Mouse (Mus musculus) embryonic facial prominence, embryonic 14.5 days (tissue): ENCODE results near the gene Lnx2. TPM values are rescaled to one million over a fixed set of nuclear protein-coding genes. Genes with fewer than 3 reads are reported as not detected.
A peak's percentile ranks its signal among the peaks of the same experiment; 100 is the strongest.

Source experiments
- ATAC-seq: fragments of 200-750 bp; cut with Nextera tagmentation; 2 replicates; pipeline ENCODE4 v1.8.0; 2017; ENCODE audit warnings: low read depth, moderate number of reproducible peaks, moderate TSS enrichment
- DNase-seq: peaks from one replicate; pipeline ENCODE4 v3.0.0-alpha.2; 2015; ENCODE audit warnings: low spot score
- H3K27ac ChIP-seq: fragments of 300-500 bp; sonication (generic); replicated peaks from 2 replicates; pipeline ENCODE4 v1.5.1; 2014; ENCODE audit warnings: low read depth, mild to moderate bottlenecking, low read length, moderate library complexity
- H3K27me3 ChIP-seq: fragments of 300-500 bp; sonication (generic); replicated peaks from 2 replicates; pipeline ENCODE4 v1.6.1; 2014; ENCODE audit warnings: low read length; ENCODE audit not compliant: control insufficient read depth, insufficient read depth
- H3K36me3 ChIP-seq: fragments of 300-500 bp; sonication (generic); 2 replicates; pipeline ENCODE4 v1.6.1; 2014; ENCODE audit warnings: low read length, mixed read lengths; ENCODE audit not compliant: control insufficient read depth, insufficient read depth
- H3K4me1 ChIP-seq: fragments of 300-500 bp; sonication (generic); 2 replicates; pipeline ENCODE4 v1.6.1; 2014; ENCODE audit warnings: antibody characterized with exemption, low read length; ENCODE audit not compliant: control insufficient read depth, insufficient read depth
- H3K4me2 ChIP-seq: fragments of 300-500 bp; sonication (generic); 2 replicates; pipeline ENCODE4 v1.6.1; 2014; ENCODE audit warnings: low read depth, mild to moderate bottlenecking, low read length, moderate library complexity, mixed read lengths
- H3K4me3 ChIP-seq: fragments of 300-500 bp; sonication (generic); 2 replicates; pipeline ENCODE4 v1.5.1; 2014; ENCODE audit warnings: low read depth, mild to moderate bottlenecking, low read length
- H3K9ac ChIP-seq: fragments of 300-500 bp; sonication (generic); 2 replicates; pipeline ENCODE4 v1.6.1; 2014; ENCODE audit warnings: low read depth, mild to moderate bottlenecking, low read length, moderate library complexity, mixed read lengths
- H3K9me3 ChIP-seq: fragments of 300-500 bp; sonication (generic); 2 replicates; pipeline ENCODE4 v1.6.1; 2016; ENCODE audit warnings: low read length; ENCODE audit not compliant: control insufficient read depth
- WGBS: fragments of 180-500 bp; shearing (Covaris S2); extraction: QIAGEN DNeasy Blood & Tissue Kit; methylation state at CpG from one replicate; pipeline ENCODE4 v1.1.7; 2014; 5-methylcytosine and 5-hydroxymethylcytosine counted together
- polyA plus RNA-seq: library from polyadenylated mRNA; unstranded; fragments of >200 nt; fragmentation: Nextera tagmentation; extraction: Ambion mirVana; gene quantifications from 2 replicates; pipeline ENCODE4 v1.2.1, GENCODE M21; 2014

Lnx2 gene
- polyA plus RNA-seq, 1 experiment from 2014 or later: 13.9 TPM

DNA sequence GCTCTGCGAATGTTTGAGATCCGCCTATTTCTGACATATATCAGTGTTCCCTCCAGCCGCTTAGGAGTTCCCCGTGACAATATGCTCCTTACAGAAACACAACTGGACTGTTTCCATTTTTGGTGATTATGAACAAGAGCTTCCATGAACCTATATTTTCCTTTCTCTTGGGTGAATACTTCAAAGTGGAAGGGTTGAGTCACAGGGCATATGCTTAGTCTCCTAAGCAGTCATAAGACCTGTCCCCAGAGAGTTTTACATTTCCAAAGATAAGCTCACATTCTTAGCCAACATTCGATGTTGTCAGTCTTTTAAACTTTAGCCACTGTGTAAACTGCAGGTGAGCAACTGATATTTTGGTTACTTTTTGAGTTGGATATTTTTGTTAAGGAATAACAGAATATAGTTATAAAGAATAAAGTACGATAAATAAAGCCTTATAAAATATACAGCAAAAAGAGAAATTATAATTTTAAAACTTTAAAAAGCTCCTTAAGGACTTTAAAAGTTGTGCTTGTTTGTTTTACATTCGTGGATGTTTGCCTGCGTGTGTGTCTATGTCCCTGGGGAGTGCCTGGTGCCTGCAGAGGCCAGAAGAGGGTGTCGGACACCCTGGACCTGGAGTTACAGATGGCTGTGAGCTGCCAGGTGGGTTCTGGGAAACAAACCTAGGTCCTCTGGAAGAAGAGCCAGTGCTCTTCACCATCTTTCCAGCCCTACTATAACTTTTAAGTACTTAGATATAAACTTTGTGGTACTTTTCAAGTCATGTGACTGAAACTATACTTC is 18.6 kb downstream of the Lnx2 start:
- Histone ChIP-seq H3K4me1 (no peaks in the 10 kb centered on the region), H3K9me3 (no peaks in the 10 kb centered on the region), H3K27me3 (no peaks in the 10 kb centered on the region), H3K4me2 (no peak overlapping the region), H3K4me3 (no peak overlapping the region), H3K36me3 (no peaks in the 10 kb centered on the region), H3K27ac (no peak overlapping the region), H3K9ac (no peak overlapping the region)
- WGBS: 76% methylated on average over 9 of the region's 9 CpGs
- DNase-seq: no peak
- ATAC-seq: no peak

DNA sequence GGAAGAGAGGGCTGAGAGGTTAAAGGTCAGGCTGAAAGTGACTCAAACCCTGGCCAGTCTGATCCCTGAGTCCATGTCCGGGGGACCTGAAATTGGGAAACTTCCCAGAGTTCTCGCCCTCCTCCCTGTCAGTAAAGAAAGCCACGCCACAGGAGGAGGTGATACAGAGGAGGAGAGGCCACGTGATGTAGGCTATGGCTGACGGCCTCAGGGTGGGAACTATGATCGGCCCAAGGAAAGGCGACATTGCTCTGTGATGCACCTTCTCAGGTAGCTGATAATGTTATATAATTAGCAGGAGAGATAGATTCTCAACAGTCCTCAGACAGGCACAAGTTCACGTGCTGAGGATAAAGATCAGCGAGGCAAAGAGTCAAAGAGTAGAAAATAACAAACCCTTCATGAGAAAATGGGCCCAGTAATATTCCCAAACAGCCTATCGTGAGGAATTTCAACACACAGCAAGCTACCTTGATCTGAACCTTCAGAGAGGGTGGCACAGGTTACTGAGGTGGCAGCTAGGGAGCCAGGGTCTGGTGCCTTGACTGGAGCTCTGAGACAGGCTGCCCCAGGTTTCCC is 19.6 kb downstream of the Lnx2 start:
- Histone ChIP-seq H3K4me1 (peaks cover 6% of the 10 kb centered on the region), H3K36me3 (no peaks in the 10 kb centered on the region), H3K9me3 (no peaks in the 10 kb centered on the region), H3K9ac (no peak overlapping the region), H3K4me3 (no peak overlapping the region), H3K27me3 (no peaks in the 10 kb centered on the region), H3K4me2 (no peak overlapping the region), H3K27ac (no peak overlapping the region)
- 79% methylated on average over 10 of the region's 10 CpGs for WGBS
- no peak for DNase-seq
- no peak for ATAC-seq

DNA sequence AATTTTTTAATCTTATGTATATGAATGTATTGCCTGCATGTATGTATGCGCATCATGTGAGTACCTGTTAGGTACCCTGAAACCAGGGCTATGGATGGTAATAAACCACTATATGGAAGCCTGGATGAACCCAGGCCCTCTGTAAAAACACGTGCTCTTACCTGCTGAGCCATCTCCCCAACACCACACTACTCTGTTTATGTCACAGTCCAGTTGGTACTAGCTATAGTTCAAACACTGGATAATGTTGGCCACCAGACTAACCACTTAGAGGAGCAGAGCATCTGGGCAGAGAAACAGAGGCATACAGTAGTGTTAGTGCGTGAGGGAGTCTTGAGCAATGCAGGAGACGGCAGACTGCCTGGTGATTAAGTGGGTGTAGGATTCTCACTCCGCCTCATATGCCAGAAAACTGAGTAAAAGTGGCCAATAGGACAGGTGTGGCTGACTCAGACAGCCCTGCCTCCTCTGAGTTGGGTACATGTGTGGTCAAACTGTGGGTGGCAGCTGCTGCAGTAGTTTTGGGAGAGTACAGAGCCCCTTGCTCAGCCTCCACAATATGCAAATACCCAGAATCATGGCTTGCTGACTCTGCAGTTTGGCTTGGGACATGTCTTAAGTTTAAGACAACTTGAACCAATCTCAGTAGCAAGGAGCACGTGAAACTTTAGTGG is 20.7 kb downstream of the Lnx2 start:
- 0 out of 2 replicates have a peak, but pooled peaks have one; percentile 33 for ATAC-seq
- 81% methylated on average over 6 of the region's 6 CpGs for WGBS
- no peaks in the 10 kb centered on the region for H3K27me3 ChIP-seq

DNA sequence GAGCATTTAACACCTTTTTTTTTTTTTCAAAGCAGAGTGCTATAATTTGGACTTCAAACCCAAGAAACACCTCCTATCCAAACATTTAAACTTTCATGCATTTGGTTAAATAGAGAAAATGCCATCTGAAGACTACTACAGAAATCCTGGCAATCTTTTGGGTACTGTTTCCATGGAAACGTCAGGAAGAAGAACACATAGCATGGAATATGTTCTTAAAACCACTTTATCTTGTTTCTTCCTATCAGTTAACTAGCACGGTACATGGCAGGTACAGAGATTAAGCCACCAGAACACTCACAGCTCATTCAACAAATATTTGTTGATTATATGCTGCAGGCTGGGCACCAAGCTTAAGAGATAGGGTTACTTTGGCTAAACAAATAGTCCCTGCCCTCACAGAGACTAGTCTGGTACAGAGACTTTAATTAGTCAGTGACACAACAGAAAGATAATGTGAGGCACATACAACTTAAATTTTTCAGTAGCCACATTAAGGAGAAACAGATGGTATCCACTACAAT is 21.6 kb downstream of the Lnx2 start:
- H3K9me3 ChIP-seq: no peaks in the 10 kb centered on the region
- no peak for ATAC-seq

More for the DNA sequence above, 20.7 kb downstream of the Lnx2 start:
- Histone ChIP-seq H3K4me1 (peaks cover 7% of the 10 kb centered on the region), H3K9ac (no peak overlapping the region), H3K36me3 (no peaks in the 10 kb centered on the region), H3K4me2 (no peak overlapping the region), H3K27ac (no peak overlapping the region), H3K9me3 (no peaks in the 10 kb centered on the region), H3K4me3 (no peak overlapping the region)
- no peak for DNase-seq

DNA sequence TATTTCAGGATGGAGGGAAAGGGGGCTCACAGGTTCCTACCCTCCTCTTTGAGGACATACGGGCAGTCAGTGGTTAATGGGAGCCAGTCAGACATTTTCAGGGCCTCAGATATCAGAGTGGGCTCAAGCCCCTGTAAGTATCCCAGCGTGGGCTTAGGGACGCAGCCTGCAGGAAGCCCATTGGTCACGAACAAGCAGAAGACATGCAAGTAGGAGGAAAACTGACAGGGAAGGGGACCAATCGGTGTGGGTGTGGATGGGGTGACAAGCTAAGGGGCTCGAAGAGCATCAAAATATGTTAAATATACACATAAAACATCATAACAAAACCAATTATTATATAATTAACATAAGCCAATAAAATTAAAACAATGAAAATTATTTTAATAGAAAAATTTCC is 22.1 kb downstream of the Lnx2 start:
- Histone ChIP-seq H3K27me3 (no peaks in the 10 kb centered on the region), H3K9me3 (no peaks in the 10 kb centered on the region), H3K4me2 (no peak overlapping the region), H3K4me1 (peaks cover 14% of the 10 kb centered on the region), H3K9ac (no peak overlapping the region), H3K4me3 (no peak overlapping the region), H3K27ac (no peak overlapping the region), H3K36me3 (no peaks in the 10 kb centered on the region)
- 78% methylated on average over 6 of the region's 6 CpGs for WGBS
- no peak for DNase-seq
- ATAC-seq: no peak

More for the DNA sequence above, 21.6 kb downstream of the Lnx2 start:
- no peaks in the 10 kb centered on the region for H3K27me3 ChIP-seq
- no peaks in the 10 kb centered on the region for H3K36me3 ChIP-seq
- WGBS: 62% methylated on average over 2 of the region's 2 CpGs
- H3K4me2 ChIP-seq: no peak overlapping the region
- no peak overlapping the region for H3K4me3 ChIP-seq
- H3K9ac ChIP-seq: no peak overlapping the region
- DNase-seq: no peak
- no peak overlapping the region for H3K27ac ChIP-seq
- H3K4me1 ChIP-seq: peaks cover 10% of the 10 kb centered on the region

DNA sequence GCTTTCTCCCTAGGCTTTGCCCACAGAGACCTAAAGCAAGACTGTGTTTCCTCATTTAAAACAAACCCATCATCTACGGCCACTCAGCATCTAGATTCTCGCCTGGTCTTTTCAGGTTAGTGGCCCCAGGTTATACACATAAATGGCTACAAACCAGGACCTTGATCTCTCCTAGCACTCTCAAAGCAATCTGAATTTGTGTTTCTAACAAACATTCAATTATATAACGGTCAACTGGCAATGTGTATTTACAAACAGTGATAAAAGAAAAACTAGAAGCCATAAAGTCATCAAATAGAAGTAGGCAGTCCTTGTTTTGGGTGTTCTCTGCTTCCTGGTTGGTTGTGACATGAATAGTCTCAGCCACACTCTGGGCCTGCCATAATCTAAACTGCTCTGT is 22.9 kb downstream of the Lnx2 start:
- WGBS: 79% methylated on average over 3 of the region's 3 CpGs
- ATAC-seq: no peak
- no peak overlapping the region for H3K4me3 ChIP-seq
- H3K4me2 ChIP-seq: no peak overlapping the region
- H3K9ac ChIP-seq: no peak overlapping the region
- no peak overlapping the region for H3K27ac ChIP-seq
- DNase-seq: no peak
- H3K36me3 ChIP-seq: no peaks in the 10 kb centered on the region
- no peaks in the 10 kb centered on the region for H3K27me3 ChIP-seq
- H3K9me3 ChIP-seq: no peaks in the 10 kb centered on the region
- peaks cover 14% of the 10 kb centered on the region for H3K4me1 ChIP-seq

DNA sequence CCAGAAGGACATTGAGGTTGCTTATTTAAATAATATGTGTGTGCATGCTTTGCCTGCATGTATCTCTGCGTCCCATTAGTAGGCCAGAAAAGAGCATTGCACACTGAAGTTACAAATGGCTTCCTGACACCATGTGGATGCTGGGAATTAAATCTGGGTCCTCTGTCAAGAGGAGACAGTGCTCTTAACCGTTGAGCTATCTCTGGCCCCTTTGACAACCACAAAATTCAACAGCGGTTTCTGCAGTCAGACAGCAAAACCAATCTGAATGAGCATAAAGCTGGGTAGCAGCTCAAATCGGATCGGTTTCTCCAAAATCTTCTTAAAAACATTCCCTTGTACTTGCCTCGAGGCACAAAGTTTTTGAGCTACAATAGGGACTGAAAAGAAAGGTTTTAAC is 23.3 kb downstream of the Lnx2 start:
- Histone ChIP-seq H3K9me3 (no peaks in the 10 kb centered on the region), H3K9ac (no peak overlapping the region), H3K4me2 (no peak overlapping the region), H3K4me1 (peaks cover 14% of the 10 kb centered on the region), H3K27ac (no peak overlapping the region), H3K4me3 (no peak overlapping the region), H3K36me3 (no peaks in the 10 kb centered on the region), H3K27me3 (no peaks in the 10 kb centered on the region)
- no peak for ATAC-seq
- 70% methylated on average over 6 of the region's 6 CpGs for WGBS
- DNase-seq: no peak

DNA sequence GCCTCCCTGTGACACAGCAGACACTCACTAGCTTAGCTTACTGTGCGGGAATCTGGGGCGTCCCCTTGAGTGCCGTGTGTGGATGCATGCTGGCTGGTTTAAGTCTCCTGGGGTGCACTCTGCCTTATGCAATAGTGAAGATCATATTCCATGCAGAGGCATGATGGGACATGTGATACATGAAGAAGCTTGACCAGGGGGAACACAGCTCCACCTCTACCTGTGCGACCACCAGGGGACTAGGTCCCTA is 24.2 kb downstream of the Lnx2 start:
- Histone ChIP-seq H3K36me3 (no peaks in the 10 kb centered on the region), H3K9me3 (no peaks in the 10 kb centered on the region), H3K4me2 (no peak overlapping the region), H3K4me1 (peaks cover 14% of the 10 kb centered on the region), H3K9ac (no peak overlapping the region), H3K4me3 (no peak overlapping the region), H3K27me3 (no peaks in the 10 kb centered on the region), H3K27ac (no peak overlapping the region)
- DNase-seq (no peak), ATAC-seq (0 out of 2 replicates have a peak, but pooled peaks have one; percentile 32)
- 64% methylated on average over 4 of the region's 4 CpGs for WGBS
